Mouse (Mus musculus) stomach, postnatal 0 days (tissue): ENCODE measurements at regions not wholly inside any gene's neighbourhood (a gene's known extent, or its start where the extent isn't known, plus 50 kb on each side); places are given as distances from the start of the nearest gene placed in this dataset.

Experiments used
- CTCF ChIP-seq: IDR thresholded peaks from 2 replicates; pipeline ENCODE4 v1.5.1; 2016; ENCODE audit warnings: antibody characterized with exemption, low read depth, mild to moderate bottlenecking, moderate library complexity
- EP300 ChIP-seq: optimal IDR thresholded peaks from 2 replicates; pipeline ENCODE3; 2016; ENCODE audit warnings: antibody characterized with exemption

DNA sequence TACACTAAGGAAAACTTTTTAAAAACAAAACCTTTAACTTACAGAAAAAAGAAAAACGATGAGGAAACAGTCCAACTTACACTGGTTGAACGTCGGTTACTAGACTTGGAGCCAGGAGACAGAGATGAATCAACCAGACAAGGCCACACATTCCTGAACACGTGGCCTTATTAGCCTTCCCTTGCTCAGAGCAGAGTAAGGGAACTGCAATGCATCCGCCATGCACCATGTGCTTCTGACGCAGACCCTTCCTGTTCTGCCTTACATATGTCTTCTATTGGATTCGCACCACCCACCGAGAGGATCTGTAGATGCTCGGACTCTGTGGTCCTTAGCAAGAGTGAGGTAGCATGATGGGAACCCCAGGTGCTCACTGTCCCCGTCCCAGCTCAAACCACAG is 336.2 kb upstream of the Zfp637 start:
- TF ChIP-seq CTCF, result no peak
- TF ChIP-seq EP300, result no peak
